Mouse (Mus musculus) liver, embryonic 12.5 days (tissue): ENCODE results near the gene Cep78. TPM values are rescaled to one million over a fixed set of nuclear protein-coding genes. Genes with fewer than 3 reads are reported as not detected.

Experiments used
- ATAC-seq: fragments of 200-750 bp; cut with Nextera tagmentation; 2 replicates; pipeline ENCODE4 v1.8.0; 2017; ENCODE audit warnings: moderate number of reproducible peaks, mild to moderate bottlenecking, moderate library complexity
- H3K27ac ChIP-seq: fragments of 300-500 bp; sonication (generic); 2 replicates; pipeline ENCODE4 v1.5.1; 2016; ENCODE audit warnings: mild to moderate bottlenecking
- H3K27me3 ChIP-seq: fragments of 300-500 bp; sonication (generic); replicated peaks from 2 replicates; pipeline ENCODE4 v1.6.1; 2016; ENCODE audit warnings: mild to moderate bottlenecking, moderate library complexity
- H3K36me3 ChIP-seq: fragments of 300-500 bp; sonication (generic); 2 replicates; pipeline ENCODE4 v1.6.1; 2016; ENCODE audit warnings: mild to moderate bottlenecking, moderate library complexity
- H3K4me1 ChIP-seq: fragments of 300-500 bp; sonication (generic); 2 replicates; pipeline ENCODE4 v1.6.1; 2016
- H3K4me2 ChIP-seq: fragments of 300-500 bp; sonication (generic); 2 replicates; pipeline ENCODE4 v1.6.1; 2016; ENCODE audit warnings: mild to moderate bottlenecking, moderate library complexity
- H3K4me3 ChIP-seq: fragments of 300-500 bp; sonication (generic); 2 replicates; pipeline ENCODE4 v1.5.1; 2016; ENCODE audit warnings: mild to moderate bottlenecking, moderate library complexity
- H3K9ac ChIP-seq: fragments of 300-500 bp; sonication (generic); 2 replicates; pipeline ENCODE4 v1.6.1; 2016; ENCODE audit warnings: mild to moderate bottlenecking, moderate library complexity
- H3K9me3 ChIP-seq: fragments of 300-500 bp; sonication (generic); replicated peaks from 2 replicates; pipeline ENCODE4 v1.6.1; 2016; ENCODE audit warnings: mild to moderate bottlenecking, moderate library complexity
- WGBS: fragments of 180-500 bp; shearing (Covaris S2); methylation state at CpG from one replicate; pipeline ENCODE4 v1.1.7; 2016; ENCODE audit not compliant: insufficient replicate concordance; 5-methylcytosine and 5-hydroxymethylcytosine counted together
- polyA plus RNA-seq: library from polyadenylated mRNA; unstranded; fragments of >200 nt; fragmentation: Nextera tagmentation; extraction: Ambion mirVana; gene quantifications from 2 replicates; pipeline ENCODE4 v1.2.1, GENCODE M21; 2016

The Cep78 gene
- polyA plus RNA-seq, 1 experiment from 2014 or later: 17.6 TPM

GRCm38 (mm10) chr19:15963011-15963695 is 21.6 kb downstream of the Cep78 start:
- Histone ChIP-seq H3K27me3 (no peaks in the 10 kb centered on the region), H3K27ac (no peak overlapping the region), H3K4me1 (no peaks in the 10 kb centered on the region), H3K9me3 (no peaks in the 10 kb centered on the region), H3K4me3 (no peak overlapping the region), H3K9ac (no peak overlapping the region), H3K36me3 (peaks cover 56% of the 10 kb centered on the region), H3K4me2 (no peak overlapping the region)
- no peak for ATAC-seq
- WGBS: 83% methylated on average over 17 of the region's 17 CpGs

DNA sequence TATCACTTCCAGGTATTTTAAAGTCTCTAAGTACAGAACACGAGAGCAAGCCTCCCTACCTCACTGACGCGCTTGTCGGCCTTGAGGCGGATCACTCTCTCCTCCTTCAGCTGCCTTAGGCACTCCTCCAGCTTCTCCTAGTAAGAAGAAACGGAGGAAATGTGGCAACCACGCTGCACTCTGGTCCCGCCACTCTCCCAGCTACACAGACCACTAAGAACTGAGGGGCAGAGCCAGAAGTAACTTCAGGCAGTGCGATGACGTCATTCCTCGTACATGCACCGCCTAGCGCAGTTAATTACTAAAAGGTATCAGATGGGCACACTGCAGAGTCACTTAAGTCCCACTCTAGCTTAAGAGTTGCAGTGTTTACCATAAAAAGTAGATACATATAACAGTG is 22.5 kb downstream of the Cep78 start:
- Histone ChIP-seq H3K9ac (no peak overlapping the region), H3K4me3 (no peak overlapping the region), H3K27me3 (no peaks in the 10 kb centered on the region), H3K4me2 (no peak overlapping the region), H3K9me3 (no peaks in the 10 kb centered on the region), H3K27ac (no peak overlapping the region), H3K36me3 (peaks cover 53% of the 10 kb centered on the region), H3K4me1 (no peaks in the 10 kb centered on the region)
- WGBS: 82% methylated on average over 13 of the region's 13 CpGs
- ATAC-seq: no peak

DNA sequence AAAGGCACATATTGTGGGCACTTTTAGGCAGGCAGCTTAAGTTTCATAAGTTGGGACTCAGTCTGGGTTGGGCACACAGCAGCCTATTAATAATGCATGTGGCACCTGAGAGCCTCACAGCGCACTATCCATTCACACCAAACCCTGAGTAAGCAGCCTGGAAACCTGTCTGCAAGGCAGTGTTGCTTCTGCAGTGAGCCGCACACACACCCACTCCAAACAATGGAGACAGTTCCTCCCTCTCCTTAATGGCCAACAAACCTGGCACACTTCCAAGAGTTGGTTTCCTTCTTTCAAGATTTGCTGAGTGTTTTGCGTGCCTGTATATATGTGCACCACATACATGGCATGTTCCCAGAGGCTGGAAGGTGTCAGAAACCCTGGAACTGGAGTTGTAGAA is 34.6 kb downstream of the Cep78 start:
- no peaks in the 10 kb centered on the region for H3K4me1 ChIP-seq
- peaks cover 7% of the 10 kb centered on the region for H3K36me3 ChIP-seq
- H3K4me3 ChIP-seq: no peak overlapping the region
- WGBS: 81% methylated on average over 3 of the region's 3 CpGs
- H3K9ac ChIP-seq: no peak overlapping the region
- no peak overlapping the region for H3K4me2 ChIP-seq
- ATAC-seq: no peak
- H3K9me3 ChIP-seq: no peaks in the 10 kb centered on the region
- H3K27me3 ChIP-seq: no peaks in the 10 kb centered on the region
- H3K27ac ChIP-seq: no peak overlapping the region

DNA sequence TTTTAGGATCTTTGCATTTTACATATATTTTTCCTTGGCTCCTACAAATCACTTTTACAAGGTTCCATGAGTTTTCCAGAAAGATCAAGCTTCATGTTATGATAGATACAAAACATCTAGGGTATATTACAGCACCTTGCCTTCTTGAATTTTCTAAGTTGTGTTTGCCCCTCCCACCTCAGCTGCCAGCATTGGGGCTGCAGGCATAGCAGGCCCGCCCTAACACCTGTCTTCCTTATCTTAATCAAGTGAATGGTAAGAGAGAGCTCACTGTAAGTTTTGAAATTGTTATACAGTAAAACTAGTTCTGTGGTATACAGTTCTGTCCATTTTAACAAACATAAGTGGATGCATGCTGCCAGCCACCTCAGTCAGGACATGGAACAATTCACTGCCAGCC is 35.9 kb downstream of the Cep78 start:
- whole genome bisulfite sequencing: 52% methylated on average over 1 of the region's 1 CpGs

GRCm38 (mm10) chr19:15948426-15948825 is 36.4 kb downstream of the Cep78 start:
- Histone ChIP-seq H3K27ac (no peak overlapping the region), H3K36me3 (no peaks in the 10 kb centered on the region), H3K9ac (no peak overlapping the region), H3K4me1 (no peaks in the 10 kb centered on the region), H3K4me2 (no peak overlapping the region), H3K4me3 (no peak overlapping the region), H3K27me3 (no peaks in the 10 kb centered on the region), H3K9me3 (no peaks in the 10 kb centered on the region)
- 67% methylated on average over 7 of the region's 7 CpGs for WGBS
- ATAC-seq: no peak

More for the DNA sequence above, 35.9 kb downstream of the Cep78 start:
- Histone ChIP-seq H3K9me3 (no peaks in the 10 kb centered on the region), H3K27ac (no peak overlapping the region), H3K36me3 (no peaks in the 10 kb centered on the region), H3K4me1 (no peaks in the 10 kb centered on the region), H3K4me3 (no peak overlapping the region), H3K9ac (no peak overlapping the region), H3K27me3 (no peaks in the 10 kb centered on the region), H3K4me2 (no peak overlapping the region)
- ATAC-seq: no peak

DNA sequence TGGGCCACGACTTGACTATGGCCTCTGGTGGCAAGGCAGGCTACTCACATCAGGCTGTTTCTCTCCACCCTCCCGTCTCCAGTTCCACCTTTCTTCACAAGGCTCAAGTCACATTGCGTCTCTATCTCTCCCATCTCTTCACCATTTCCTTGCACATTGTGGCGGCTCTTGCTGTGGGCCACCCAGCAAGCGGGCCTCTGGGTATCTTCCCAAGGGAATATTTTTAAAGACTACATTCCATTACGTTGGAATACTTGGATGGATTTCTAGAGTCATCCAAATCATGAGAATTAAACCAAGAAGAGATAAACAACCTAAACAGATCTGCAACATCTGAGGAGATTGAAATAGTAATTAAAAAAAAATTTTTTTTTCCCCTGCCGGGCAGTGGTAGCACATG is 37.6 kb downstream of the Cep78 start, which contains the start of gene Psat1:
Gene Psat1, minus strand, starts transcription at position 101 of the 400 bp plus-strand sequence.
- H3K9me3 ChIP-seq: no peaks in the 10 kb centered on the region
- no peak for ATAC-seq
- no peak within 1 kb of the TSS for H3K27ac ChIP-seq
- no peaks in the 10 kb centered on the region for H3K4me1 ChIP-seq
- no peaks in the 10 kb centered on the region for H3K27me3 ChIP-seq
- H3K4me3 ChIP-seq: no peak within 1 kb of the TSS
- 57% methylated on average over 7 of the region's 7 CpGs for WGBS
- H3K36me3 ChIP-seq: no peaks in the 10 kb centered on the region
- H3K9ac ChIP-seq: no peak within 1 kb of the TSS
- no peak within 1 kb of the TSS for H3K4me2 ChIP-seq

- no peak overlapping the region for H3K9ac ChIP-seq
- no peak overlapping the region for H3K4me2 ChIP-seq
- 0 out of 2 replicates have a peak, but pooled peaks have one; percentile 37 for ATAC-seq
- no peaks in the 10 kb centered on the region for H3K4me1 ChIP-seq
- H3K27ac ChIP-seq: no peak overlapping the region
- H3K9me3 ChIP-seq: no peaks in the 10 kb centered on the region
- H3K27me3 ChIP-seq: no peaks in the 10 kb centered on the region
- no peaks in the 10 kb centered on the region for H3K36me3 ChIP-seq
- H3K4me3 ChIP-seq: no peak overlapping the region
- 61% methylated on average over 10 of the region's 10 CpGs for WGBS
Observed at GRCm38 (mm10) chr19:15946663-15947062, 38.1 kb downstream of the Cep78 start.

- Histone ChIP-seq H3K27ac (no peak overlapping the region), H3K36me3 (no peaks in the 10 kb centered on the region), H3K4me1 (no peaks in the 10 kb centered on the region), H3K9ac (no peak overlapping the region), H3K9me3 (no peaks in the 10 kb centered on the region), H3K4me2 (no peak overlapping the region), H3K4me3 (no peak overlapping the region), H3K27me3 (no peaks in the 10 kb centered on the region)
- ATAC-seq: no peak
- 79% methylated on average over 7 of the region's 7 CpGs for WGBS
Observed at GRCm38 (mm10) chr19:15943117-15943423, 41.7 kb downstream of the Cep78 start.

DNA sequence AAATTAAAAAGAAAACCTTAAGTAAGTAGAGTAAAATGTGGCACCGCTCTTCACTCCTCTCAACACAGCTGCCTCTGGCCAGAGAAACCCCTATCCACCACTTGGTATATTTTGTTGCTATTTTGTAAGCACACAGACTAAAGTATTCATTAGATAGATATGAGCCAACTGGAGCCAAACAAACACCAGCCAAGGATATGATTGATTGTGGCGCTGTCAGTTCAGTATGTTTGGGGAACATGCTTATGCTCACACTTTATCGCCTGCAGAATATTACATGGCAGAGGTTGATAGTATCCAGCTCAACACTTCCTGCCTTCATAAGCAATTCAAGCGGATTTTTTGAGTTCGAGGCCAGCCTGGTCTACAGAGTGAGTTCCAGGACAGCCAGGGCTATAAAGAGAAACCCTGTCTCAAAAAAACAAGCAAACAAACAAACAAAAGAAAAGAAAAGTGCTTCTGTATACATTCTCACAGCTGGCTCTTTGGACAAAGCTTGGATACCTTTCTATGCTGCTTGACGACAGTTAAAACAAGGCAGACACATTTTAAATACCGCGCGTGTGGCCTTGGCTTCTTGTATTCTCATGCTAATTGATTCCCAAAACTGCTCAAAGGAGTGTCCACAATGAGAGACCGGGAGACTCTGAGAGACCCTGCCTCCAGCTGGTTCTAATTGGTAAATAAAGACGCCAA is 42.2 kb downstream of the Cep78 start:
- Histone ChIP-seq H3K4me2 (no peak overlapping the region), H3K9me3 (no peaks in the 10 kb centered on the region), H3K9ac (no peak overlapping the region), H3K4me3 (no peak overlapping the region), H3K27ac (no peak overlapping the region), H3K4me1 (no peaks in the 10 kb centered on the region), H3K36me3 (no peaks in the 10 kb centered on the region), H3K27me3 (no peaks in the 10 kb centered on the region)
- ATAC-seq: no peak
- 65% methylated on average over 11 of the region's 11 CpGs for WGBS

DNA sequence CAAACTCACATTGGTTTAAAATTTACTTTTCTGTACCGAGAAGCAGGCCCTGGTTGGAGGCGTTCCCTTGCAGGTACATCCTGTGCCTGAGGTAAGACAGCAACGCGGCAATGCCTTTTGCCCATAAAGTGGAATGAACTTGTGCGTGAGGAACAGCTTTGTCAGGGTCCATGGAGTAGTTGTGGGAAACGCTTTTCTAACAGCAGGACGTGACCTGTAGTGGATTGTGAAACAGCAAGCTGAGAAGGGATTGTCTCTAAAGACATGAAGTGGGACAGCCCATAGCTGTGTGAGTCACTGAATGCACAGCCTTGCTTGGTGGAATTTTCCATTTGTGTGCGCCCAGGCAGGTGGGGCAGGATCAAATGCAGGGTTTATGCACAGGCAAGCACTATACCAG is 43.4 kb downstream of the Cep78 start:
- ATAC-seq: peak; percentile 64
- Histone ChIP-seq H3K36me3 (no peaks in the 10 kb centered on the region), H3K27ac (peak overlapping the region; percentile 68), H3K4me3 (no peak overlapping the region), H3K9ac (no peak overlapping the region), H3K4me2 (0 out of 2 replicates have a peak overlapping the region, but pooled peaks have one; percentile 1), H3K9me3 (no peaks in the 10 kb centered on the region), H3K27me3 (no peaks in the 10 kb centered on the region), H3K4me1 (no peaks in the 10 kb centered on the region)
- 73% methylated on average over 8 of the region's 8 CpGs for WGBS

DNA sequence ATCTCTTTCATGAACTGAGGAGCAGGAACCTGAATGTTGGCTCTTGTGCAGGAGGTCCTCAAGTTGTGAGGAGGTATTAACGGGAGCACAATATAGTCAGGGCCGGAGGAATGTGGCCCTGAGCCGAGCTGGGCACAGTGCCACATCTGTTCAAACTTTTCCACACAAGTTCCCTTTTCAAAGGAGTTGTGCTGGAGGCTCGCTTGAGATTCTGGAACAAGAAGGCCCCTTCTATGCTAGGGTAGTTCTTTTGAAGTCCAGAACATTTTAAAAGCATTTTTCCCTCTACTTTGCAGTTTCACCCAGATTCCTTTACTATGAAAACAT is 59.1 kb downstream of the Cep78 start:
- H3K9ac ChIP-seq: peak overlapping the region; percentile 74
- peak overlapping the region; percentile 86 for H3K27ac ChIP-seq
- H3K4me3 ChIP-seq: peak overlapping the region; percentile 75
- ATAC-seq: no peak
- peaks cover 33% of the 10 kb centered on the region for H3K4me1 ChIP-seq
- peaks cover 11% of the 10 kb centered on the region for H3K36me3 ChIP-seq
- H3K9me3 ChIP-seq: no peaks in the 10 kb centered on the region
- WGBS: 51% methylated on average over 4 of the region's 4 CpGs
- no peaks in the 10 kb centered on the region for H3K27me3 ChIP-seq
- H3K4me2 ChIP-seq: peak overlapping the region; percentile 95

GRCm38 (mm10) chr19:15924866-15925718 is 59.7 kb downstream of the Cep78 start:
- no peaks in the 10 kb centered on the region for H3K27me3 ChIP-seq
- peak overlapping the region; percentile 81 for H3K9ac ChIP-seq
- ATAC-seq: peak; percentile 96
- H3K27ac ChIP-seq: peak overlapping the region; percentile 91
- 4% methylated on average over 43 of the region's 43 CpGs for WGBS
- peak overlapping the region; percentile 95 for H3K4me2 ChIP-seq
- peaks cover 17% of the 10 kb centered on the region for H3K36me3 ChIP-seq
- peaks cover 33% of the 10 kb centered on the region for H3K4me1 ChIP-seq
- H3K9me3 ChIP-seq: no peaks in the 10 kb centered on the region
- peak overlapping the region; percentile 75 for H3K4me3 ChIP-seq
